Mouse (Mus musculus) kidney, adult 2 months (tissue): ENCODE results near the gene Aspscr1.

Experiments used
- CTCF ChIP-seq: fragments of 200-500 bp; conservative IDR thresholded peaks from 2 replicates; pipeline ENCODE4 v1.5.1; 2011; ENCODE audit warnings: low read depth, mild to moderate bottlenecking, control low read depth, low read length, moderate library complexity, mixed read lengths; ENCODE audit not compliant: insufficient read depth, insufficient read length
- POLR2A ChIP-seq: fragments of 200-500 bp; IDR thresholded peaks from one replicate; pipeline ENCODE4 v1.6.1; 2011; ENCODE audit warnings: low read depth, low read length, control low read depth

GRCm38 (mm10) chr11:120695641-120696040 is 22.9 kb downstream of the Aspscr1 start:
- TF ChIP-seq CTCF (no peak), POLR2A (no peak)
